Mouse (Mus musculus): ENCODE measurements around the gene Sgcd.

GRCm38 (mm10) chr11:47211531-47211930, 777.2 kb downstream of the Sgcd start:
- TF ChIP-seq E2F4 (IDR thresholded peaks at IDR 0.05; ENCODE audit: insufficient read depth) (no peak), POLR2A (IDR thresholded peaks at IDR 0.05; ENCODE audit: insufficient read length, low read depth) (no peak), POLR2AphosphoS2 (IDR thresholded peaks at IDR 0.05; ENCODE audit: insufficient read length, low read depth) (no peak), USF1 (IDR thresholded peaks at IDR 0.05; ENCODE audit: low read depth) (no peak)
